Mouse (Mus musculus): ENCODE results near the gene Ccdc36.

- TF ChIP-seq CTCF (IDR thresholded peaks at IDR 0.05 in 2 of 3, conservative IDR thresholded peaks at IDR 0.05 in 1 of 3; ENCODE audit: control insufficient read depth in 1 of 3, insufficient read depth in 1 of 3, low read depth in 2 of 3, low read length in 3 of 3, poor library complexity in 1 of 3, severe bottlenecking in 1 of 3) (no peak), POLR2A (IDR thresholded peaks at IDR 0.05; ENCODE audit: control insufficient read depth in 1 of 2, insufficient read depth in 1 of 2, low read depth in 1 of 2, low read length in 2 of 2, poor library complexity in 1 of 2) (no peak), TAL1 (IDR thresholded peaks at IDR 0.05; ENCODE audit: low read length) (no peak), EP300 (IDR thresholded peaks at IDR 0.05; ENCODE audit: low read depth in 1 of 2, low read length in 2 of 2) (no peak)
Observed at GRCm38 (mm10) chr9:108449860-108450259, 21.6 kb upstream of the Ccdc36 start.
